Mouse (Mus musculus) limb, embryonic 10.5 days (tissue): ENCODE measurements around the gene Syne2. TPM values are rescaled to one million over a fixed set of nuclear protein-coding genes. Genes with fewer than 3 reads are reported as not detected.

Source experiments
- DNase-seq: peaks from one replicate; pipeline ENCODE4 v3.0.0-alpha.2; 2017; ENCODE audit warnings: low spot score
- H3K27ac ChIP-seq: fragments of 300-500 bp; sonication (generic); 2 replicates; pipeline ENCODE4 v1.5.1; 2016; ENCODE audit warnings: mild to moderate bottlenecking
- H3K27me3 ChIP-seq: fragments of 300-500 bp; sonication (generic); 2 replicates; pipeline ENCODE4 v1.6.1; 2016; ENCODE audit warnings: low read depth, mild to moderate bottlenecking; ENCODE audit not compliant: poor library complexity, severe bottlenecking
- H3K36me3 ChIP-seq: fragments of 300-500 bp; sonication (generic); 2 replicates; pipeline ENCODE4 v1.6.1; 2016; ENCODE audit warnings: mild to moderate bottlenecking, moderate library complexity
- H3K4me1 ChIP-seq: fragments of 300-500 bp; sonication (generic); 2 replicates; pipeline ENCODE4 v1.6.1; 2016
- H3K4me3 ChIP-seq: fragments of 300-500 bp; sonication (generic); 2 replicates; pipeline ENCODE4 v1.5.1; 2016; ENCODE audit warnings: mild to moderate bottlenecking, moderate library complexity
- H3K9me3 ChIP-seq: fragments of 300-500 bp; sonication (generic); replicated peaks from 2 replicates; pipeline ENCODE4 v1.6.1; 2016; ENCODE audit warnings: mild to moderate bottlenecking
- WGBS: fragments of 180-500 bp; shearing (Covaris S2); methylation state at CpG from one replicate; pipeline ENCODE4 v1.1.7; 2016; 5-methylcytosine and 5-hydroxymethylcytosine counted together
- polyA plus RNA-seq: library from polyadenylated mRNA; unstranded; fragments of >200 nt; fragmentation: Nextera tagmentation; extraction: Ambion mirVana; gene quantifications from 2 replicates; pipeline ENCODE4 v1.2.1, GENCODE M21; 2016

Gene Syne2
- polyA plus RNA-seq, 1 experiment from 2014 or later = 113 TPM

GRCm38 (mm10) chr12:75833960-75834729 is 16.2 kb downstream of the Syne2 start:
- Histone ChIP-seq H3K4me3 (peak overlapping the region; percentile 6; the same call in 1 of the 2 replicates), H3K4me1 (peaks cover 52% of the 10 kb centered on the region), H3K27me3 (no peaks in the 10 kb centered on the region), H3K9me3 (no peaks in the 10 kb centered on the region), H3K27ac (peak overlapping the region; percentile 42; the same call in 1 of the 2 replicates), H3K36me3 (peaks cover 10% of the 10 kb centered on the region; the same call in 1 of the 2 replicates)
- peak; percentile 60 for DNase-seq
- WGBS = 29% methylated on average over 14 of the region's 14 CpGs

DNA sequence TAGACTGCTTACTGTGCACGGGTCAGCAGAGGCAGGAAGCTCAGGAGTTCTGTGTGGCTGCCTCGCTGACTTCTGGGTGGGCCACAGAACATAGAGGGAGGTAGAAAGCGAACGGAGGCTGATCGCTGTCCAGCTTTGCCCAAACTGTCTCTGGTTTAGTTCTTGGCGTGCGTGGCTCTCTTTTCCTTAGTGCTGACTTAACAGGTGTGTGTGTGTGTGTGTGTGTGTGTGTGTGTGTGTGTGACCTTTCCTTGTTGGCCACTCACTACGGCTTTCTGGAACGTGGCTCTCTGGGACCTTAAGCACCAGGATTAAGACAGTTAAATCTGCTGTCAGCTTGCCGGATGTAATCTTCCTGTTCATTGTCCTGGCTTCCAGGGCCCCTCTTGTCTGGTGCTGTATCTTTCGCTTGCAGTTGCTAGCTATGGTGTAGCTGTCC is 18.6 kb downstream of the Syne2 start:
- Histone ChIP-seq H3K27me3 (no peaks in the 10 kb centered on the region), H3K4me3 (no peak overlapping the region), H3K4me1 (peaks cover 57% of the 10 kb centered on the region), H3K9me3 (no peaks in the 10 kb centered on the region), H3K27ac (no peak overlapping the region), H3K36me3 (peaks cover 9% of the 10 kb centered on the region)
- DNase-seq = no peak
- WGBS = 45% methylated on average over 11 of the region's 11 CpGs

- no peak for DNase-seq
- no peaks in the 10 kb centered on the region for H3K9me3 ChIP-seq
- 80% methylated on average over 4 of the region's 4 CpGs for WGBS
- no peak overlapping the region for H3K4me3 ChIP-seq
- peaks cover 57% of the 10 kb centered on the region for H3K4me1 ChIP-seq
- H3K36me3 ChIP-seq = peaks cover 11% of the 10 kb centered on the region
- H3K27ac ChIP-seq = no peak overlapping the region
- no peaks in the 10 kb centered on the region for H3K27me3 ChIP-seq
Observed at GRCm38 (mm10) chr12:75837462-75837861, 19.5 kb downstream of the Syne2 start.

GRCm38 (mm10) chr12:75839083-75839736 is 21.3 kb downstream of the Syne2 start:
- Histone ChIP-seq H3K9me3 (no peaks in the 10 kb centered on the region), H3K4me1 (peaks cover 44% of the 10 kb centered on the region), H3K27me3 (no peaks in the 10 kb centered on the region), H3K4me3 (no peak overlapping the region), H3K27ac (no peak overlapping the region), H3K36me3 (peaks cover 11% of the 10 kb centered on the region)
- 88% methylated on average over 11 of the region's 11 CpGs for WGBS
- no peak for DNase-seq

DNA sequence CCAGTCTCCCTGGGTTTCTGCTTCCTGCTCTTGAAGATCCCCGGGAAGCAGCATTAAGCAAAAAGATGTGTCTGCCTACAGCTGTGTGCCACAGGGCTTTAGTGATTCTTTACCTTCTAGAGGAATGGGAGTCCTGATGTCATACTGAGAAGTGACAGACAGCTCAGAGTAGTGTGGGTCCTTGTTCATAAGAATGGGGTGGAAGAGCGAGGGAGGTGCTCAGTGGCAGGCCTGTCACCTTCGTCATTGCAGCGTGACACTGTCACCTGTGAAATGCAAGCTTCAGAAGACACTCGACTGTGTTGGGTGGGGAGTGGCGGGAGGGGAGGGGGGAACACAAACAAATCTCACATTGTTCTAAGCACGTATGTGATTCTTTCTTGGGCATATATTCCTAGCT is 23.2 kb downstream of the Syne2 start:
- Histone ChIP-seq H3K27ac (no peak overlapping the region), H3K36me3 (peaks cover 11% of the 10 kb centered on the region), H3K4me1 (peaks cover 25% of the 10 kb centered on the region), H3K9me3 (no peaks in the 10 kb centered on the region), H3K4me3 (no peak overlapping the region), H3K27me3 (no peaks in the 10 kb centered on the region)
- WGBS = 79% methylated on average over 7 of the region's 7 CpGs
- no peak for DNase-seq

DNA sequence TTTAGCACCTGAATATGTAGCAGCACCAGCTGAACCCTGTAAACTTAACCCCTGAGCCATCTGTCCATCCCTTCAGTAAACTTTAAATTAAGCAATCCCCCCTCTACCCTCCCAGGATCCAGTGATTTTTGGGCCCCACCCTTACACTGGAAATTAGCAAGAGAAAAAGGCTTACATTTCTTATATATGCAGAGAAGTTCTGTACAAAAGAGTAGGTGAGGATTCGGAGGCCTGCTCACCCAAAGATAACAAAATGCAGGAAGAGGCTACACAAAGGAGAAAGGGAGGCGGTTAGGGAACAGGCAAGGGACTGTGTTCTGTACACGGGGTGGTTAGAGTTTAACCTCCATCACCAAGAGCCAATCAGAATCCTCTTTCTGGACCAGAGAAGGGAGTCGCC is 26.4 kb downstream of the Syne2 start:
- Histone ChIP-seq H3K36me3 (peaks cover 14% of the 10 kb centered on the region), H3K4me1 (peaks cover 11% of the 10 kb centered on the region), H3K9me3 (no peaks in the 10 kb centered on the region), H3K4me3 (no peak overlapping the region), H3K27me3 (no peaks in the 10 kb centered on the region), H3K27ac (no peak overlapping the region)
- 88% methylated on average over 4 of the region's 4 CpGs for WGBS
- no peak for DNase-seq

- Histone ChIP-seq H3K9me3 (no peaks in the 10 kb centered on the region), H3K36me3 (peaks cover 9% of the 10 kb centered on the region)
- WGBS = 83% methylated on average over 9 of the region's 9 CpGs
Observed at GRCm38 (mm10) chr12:75845070-75845469, 27.1 kb downstream of the Syne2 start.

GRCm38 (mm10) chr12:75846513-75846912 is 28.6 kb downstream of the Syne2 start:
- Histone ChIP-seq H3K9me3 (no peaks in the 10 kb centered on the region), H3K4me3 (no peak overlapping the region), H3K36me3 (peaks cover 5% of the 10 kb centered on the region; the same call in 1 of the 2 replicates), H3K27me3 (no peaks in the 10 kb centered on the region), H3K27ac (no peak overlapping the region), H3K4me1 (peaks cover 4% of the 10 kb centered on the region; the same call in 1 of the 2 replicates)
- 92% methylated on average over 12 of the region's 12 CpGs for WGBS
- DNase-seq = no peak

More at GRCm38 (mm10) chr12:75845070-75845469, 27.1 kb downstream of the Syne2 start:
- no peaks in the 10 kb centered on the region for H3K27me3 ChIP-seq
- H3K4me1 ChIP-seq = peaks cover 9% of the 10 kb centered on the region
- no peak overlapping the region for H3K27ac ChIP-seq
- no peak for DNase-seq
- no peak overlapping the region for H3K4me3 ChIP-seq

DNA sequence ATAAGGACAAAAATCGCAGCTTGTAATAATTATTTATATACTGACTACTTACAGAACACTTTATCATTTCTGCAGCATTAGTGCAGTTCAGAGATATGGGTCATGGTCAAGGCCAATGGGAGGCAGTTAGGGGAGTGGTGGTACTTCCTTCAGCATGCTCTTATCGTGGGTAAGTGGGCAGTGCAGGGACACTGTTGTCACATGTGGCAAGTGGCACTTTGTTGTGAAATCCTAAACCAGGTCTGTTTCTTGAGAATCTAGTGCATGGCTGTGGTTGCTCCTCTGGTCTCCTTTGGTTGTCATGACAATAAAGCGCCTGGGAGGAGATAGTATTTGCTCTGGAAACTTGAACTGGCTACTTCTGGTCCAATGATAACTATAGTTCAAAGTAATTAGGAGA is 32.3 kb downstream of the Syne2 start:
- H3K27ac ChIP-seq = no peak overlapping the region
- no peaks in the 10 kb centered on the region for H3K9me3 ChIP-seq
- H3K27me3 ChIP-seq = no peaks in the 10 kb centered on the region
- H3K36me3 ChIP-seq = peaks cover 8% of the 10 kb centered on the region
- H3K4me3 ChIP-seq = no peak overlapping the region
- H3K4me1 ChIP-seq = peaks cover 18% of the 10 kb centered on the region
- DNase-seq = no peak
- 76% methylated on average over 3 of the region's 3 CpGs for WGBS

DNA sequence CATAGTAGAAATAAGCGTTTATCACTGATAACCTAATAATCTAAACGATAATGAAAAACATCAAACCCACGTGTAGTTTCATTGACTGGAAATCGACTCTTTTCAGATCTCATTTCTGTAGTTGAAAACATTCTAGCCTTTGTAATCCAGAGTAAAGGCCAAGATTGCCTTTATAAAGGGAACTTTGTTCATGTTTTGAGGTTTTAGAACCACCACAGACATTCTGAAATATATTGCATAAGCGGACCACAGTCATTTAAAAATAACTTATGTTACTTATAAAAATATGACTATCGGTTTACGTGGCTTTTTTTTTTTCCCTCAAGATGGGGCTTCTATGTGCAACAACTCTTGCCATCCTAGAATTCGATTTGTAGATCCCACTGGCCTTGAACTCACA is 33.5 kb downstream of the Syne2 start:
- no peak overlapping the region for H3K4me3 ChIP-seq
- WGBS = 91% methylated on average over 8 of the region's 8 CpGs
- no peak for DNase-seq
- H3K9me3 ChIP-seq = no peaks in the 10 kb centered on the region
- H3K36me3 ChIP-seq = peaks cover 13% of the 10 kb centered on the region
- no peak overlapping the region for H3K27ac ChIP-seq
- no peaks in the 10 kb centered on the region for H3K27me3 ChIP-seq
- peaks cover 19% of the 10 kb centered on the region for H3K4me1 ChIP-seq

- Histone ChIP-seq H3K9me3 (no peaks in the 10 kb centered on the region), H3K36me3 (peaks cover 11% of the 10 kb centered on the region), H3K27ac (no peak overlapping the region), H3K4me3 (no peak overlapping the region), H3K27me3 (no peaks in the 10 kb centered on the region), H3K4me1 (peaks cover 24% of the 10 kb centered on the region)
- DNase-seq = no peak
- WGBS = 73% methylated on average over 6 of the region's 6 CpGs
Observed at GRCm38 (mm10) chr12:75852384-75852783, 34.5 kb downstream of the Syne2 start.

DNA sequence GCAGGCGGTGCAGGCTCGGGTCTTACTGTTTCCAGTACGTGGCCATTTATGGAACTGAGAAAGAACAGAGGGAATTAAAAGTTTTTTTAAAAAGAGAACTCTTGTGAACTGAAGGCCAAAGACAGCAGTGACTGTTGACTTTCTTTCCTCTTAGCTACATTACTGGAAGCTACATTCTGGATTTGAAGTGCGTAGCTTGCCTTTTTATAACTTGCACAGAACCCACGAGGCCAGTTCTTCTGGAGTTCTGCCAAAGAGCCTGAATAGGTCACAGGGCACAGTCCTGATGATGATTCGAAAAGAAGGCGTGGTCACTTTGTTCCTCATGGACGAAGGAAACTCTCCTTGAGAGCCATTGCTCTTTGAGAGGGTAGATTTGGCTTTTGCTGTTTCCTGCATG is 35.6 kb downstream of the Syne2 start:
- Histone ChIP-seq H3K4me1 (peaks cover 25% of the 10 kb centered on the region), H3K9me3 (no peaks in the 10 kb centered on the region), H3K27me3 (no peaks in the 10 kb centered on the region), H3K36me3 (peaks cover 11% of the 10 kb centered on the region), H3K27ac (no peak overlapping the region), H3K4me3 (no peak overlapping the region)
- 69% methylated on average over 8 of the region's 8 CpGs for WGBS
- DNase-seq = no peak

GRCm38 (mm10) chr12:75855051-75855453 is 37.1 kb downstream of the Syne2 start:
- H3K4me3 ChIP-seq = no peak overlapping the region
- WGBS = 42% methylated on average over 7 of the region's 7 CpGs
- peaks cover 25% of the 10 kb centered on the region for H3K4me1 ChIP-seq
- H3K27me3 ChIP-seq = no peaks in the 10 kb centered on the region
- DNase-seq = no peak
- peaks cover 16% of the 10 kb centered on the region for H3K36me3 ChIP-seq
- H3K9me3 ChIP-seq = no peaks in the 10 kb centered on the region
- H3K27ac ChIP-seq = no peak overlapping the region
